Mouse (Mus musculus) G1E (cell line): ENCODE measurements around the gene Dnah8. TPM values are rescaled to one million over a fixed set of nuclear protein-coding genes. Genes with fewer than 3 reads are reported as not detected.

Experiments
- ATAC-seq: 2 replicates; pipeline ENCODE4 v1.8.0; 2016; ENCODE audit warnings: mild to moderate bottlenecking; ENCODE audit not compliant: insufficient number of reproducible peaks, poor library complexity, low FRiP score, severe bottlenecking; ENCODE audit errors: extremely low read depth
- DNase-seq: peaks from one replicate; pipeline ENCODE4 v3.0.0; 2012; ENCODE audit warnings: low spot score
- H3K27me3 ChIP-seq: 2 replicates; pipeline ENCODE4 v1.6.1; 2012; ENCODE audit warnings: mild to moderate bottlenecking, low read length, inconsistent platforms; ENCODE audit not compliant: insufficient read depth
- H3K36me3 ChIP-seq: replicated peaks from 2 replicates; pipeline ENCODE3; 2012; ENCODE audit warnings: mild to moderate bottlenecking, inconsistent platforms
- H3K4me1 ChIP-seq: 2 replicates; pipeline ENCODE4 v1.6.1; 2012; ENCODE audit warnings: low read depth, low read length, inconsistent platforms, mixed read lengths; ENCODE audit not compliant: insufficient read depth
- H3K4me3 ChIP-seq: 2 replicates; pipeline ENCODE4 v1.5.1; 2012; ENCODE audit warnings: low read depth, mild to moderate bottlenecking, inconsistent platforms, low read length, moderate library complexity, mixed read lengths
- H3K9me3 ChIP-seq: replicated peaks from 2 replicates; pipeline ENCODE4 v1.6.1; 2012; ENCODE audit warnings: inconsistent platforms
- CTCF ChIP-seq: IDR thresholded peaks from 2 replicates; pipeline ENCODE4 v1.5.1; 2012; ENCODE audit warnings: low read depth, low read length, inconsistent platforms, mixed read lengths
- GATA1 ChIP-seq: IDR thresholded peaks from 2 replicates; pipeline ENCODE4 v1.6.1; 2012; ENCODE audit warnings: borderline replicate concordance, low read length, inconsistent platforms, mixed read lengths
- GATA2 ChIP-seq: IDR thresholded peaks from 2 replicates; pipeline ENCODE4 v1.6.1; 2012; ENCODE audit warnings: low read depth, low read length, inconsistent platforms, borderline replicate concordance
- POLR2AphosphoS5 ChIP-seq: IDR thresholded peaks from 2 replicates; pipeline ENCODE4 v1.6.1; 2012; ENCODE audit warnings: low read depth, low read length, inconsistent platforms; ENCODE audit not compliant: insufficient replicate concordance
- TAL1 ChIP-seq: conservative IDR thresholded peaks from 2 replicates; pipeline ENCODE4 v1.6.1; 2012; ENCODE audit warnings: low read depth, low read length, inconsistent platforms, mixed read lengths
- polyA plus RNA-seq: library from polyadenylated mRNA; stranded (reverse); fragments of >175 nt; gene quantifications from 2 replicates; pipeline ENCODE4 v1.2.3, GENCODE M21; 2012
- total RNA-seq, 2 experiments: library from RNA; stranded (forward) in 1 of 2; stranded (reverse) in 1 of 2; fragments of 200-1000 nt in 1 of 2; fragments of >200 nt in 1 of 2; fragmentation: Nextera tagmentation in 1 of 2; gene quantifications; 2 replicates each; pipeline ENCODE4 v1.2.3; 2014 to 2017

The Dnah8 gene
- total and polyA plus RNA-seq, 3 experiments, result 3.5 to 49.3 (median 42.5) TPM

- ATAC-seq (no peak), DNase-seq (no peak)
- TF ChIP-seq CTCF (peak; percentile 84), TAL1 (no peak)
- Histone ChIP-seq H3K4me3 (no peak overlapping the region), H3K36me3 (peaks cover 63% of the 10 kb centered on the region), H3K4me1 (no peaks in the 10 kb centered on the region), H3K9me3 (peaks cover 18% of the 10 kb centered on the region), H3K27me3 (no peaks in the 10 kb centered on the region)
Measured at GRCm38 (mm10) chr17:30727788-30728187, 103.6 kb downstream of the Dnah8 start.

GRCm38 (mm10) chr17:30732736-30733135 is 108.6 kb downstream of the Dnah8 start:
- Histone ChIP-seq H3K36me3 (peaks cover 56% of the 10 kb centered on the region), H3K9me3 (peaks cover 35% of the 10 kb centered on the region), H3K4me3 (no peak overlapping the region), H3K4me1 (no peaks in the 10 kb centered on the region), H3K27me3 (no peaks in the 10 kb centered on the region)
- DNase-seq (no peak), ATAC-seq (no peak)
- TF ChIP-seq POLR2AphosphoS5 (no peak), GATA2 (no peak), TAL1 (no peak), GATA1 (no peak), CTCF (no peak)

GRCm38 (mm10) chr17:30734770-30735169 is 110.6 kb downstream of the Dnah8 start:
- Histone ChIP-seq H3K4me3 (no peak overlapping the region), H3K9me3 (peaks cover 34% of the 10 kb centered on the region), H3K36me3 (peaks cover 47% of the 10 kb centered on the region), H3K27me3 (no peaks in the 10 kb centered on the region), H3K4me1 (no peaks in the 10 kb centered on the region)
- ATAC-seq, result no peak
- DNase-seq, result no peak
- TF ChIP-seq GATA2, result no peak
- TF ChIP-seq CTCF, result peak; percentile 44; the same call in 1 of the 2 replicates

DNA sequence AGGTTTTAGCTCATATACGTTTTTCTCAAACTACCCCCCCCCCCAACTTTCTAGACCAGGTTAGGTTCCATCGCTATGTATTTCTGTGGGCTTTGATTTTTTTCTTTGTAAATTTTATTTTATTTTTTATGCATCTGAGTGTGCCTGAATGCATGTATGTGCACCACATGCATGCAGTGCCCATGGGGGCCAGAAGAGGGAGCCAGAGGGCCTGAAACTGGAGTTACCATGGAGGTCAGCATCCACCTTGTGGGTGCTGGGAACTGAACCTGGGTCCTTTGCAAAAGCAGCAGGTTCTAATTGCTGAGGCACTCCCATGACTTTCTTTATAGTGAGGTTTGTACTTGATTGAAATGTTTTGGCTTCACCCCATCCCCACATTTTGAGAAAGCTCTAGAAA is 111.3 kb downstream of the Dnah8 start:
- ATAC-seq (no peak), DNase-seq (no peak)
- TF ChIP-seq TAL1 (no peak), POLR2AphosphoS5 (no peak), CTCF (no peak), GATA1 (no peak), GATA2 (no peak)
- Histone ChIP-seq H3K4me1 (no peaks in the 10 kb centered on the region), H3K4me3 (no peak overlapping the region), H3K9me3 (peaks cover 38% of the 10 kb centered on the region), H3K36me3 (peaks cover 52% of the 10 kb centered on the region), H3K27me3 (no peaks in the 10 kb centered on the region)

DNA sequence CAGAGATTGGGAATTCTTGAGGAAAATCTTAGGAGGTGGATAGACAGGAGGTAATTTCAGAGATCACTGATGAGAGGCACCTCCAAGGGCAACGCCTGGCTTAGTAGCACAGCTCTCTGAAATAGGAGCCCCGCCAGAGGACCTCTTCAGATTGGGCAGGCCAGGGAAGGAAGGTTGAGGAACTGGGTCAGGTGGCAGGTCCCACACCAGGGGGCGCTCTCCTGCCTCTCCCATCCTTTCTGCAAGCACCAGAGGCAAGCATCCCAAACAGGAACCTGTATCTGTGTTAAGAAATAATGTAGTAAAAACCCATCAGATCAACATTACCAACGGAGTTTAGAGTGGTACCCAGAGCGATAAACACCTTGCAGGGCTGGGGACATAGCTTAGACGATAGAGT is 113.6 kb downstream of the Dnah8 start:
- Histone ChIP-seq H3K4me1 (no peaks in the 10 kb centered on the region), H3K9me3 (peaks cover 35% of the 10 kb centered on the region), H3K36me3 (peaks cover 52% of the 10 kb centered on the region), H3K4me3 (no peak overlapping the region), H3K27me3 (no peaks in the 10 kb centered on the region)
- DNase-seq, result peak; percentile 29
- TF ChIP-seq POLR2AphosphoS5 (no peak), CTCF (peak; percentile 50), TAL1 (no peak), GATA1 (no peak), GATA2 (no peak)
- ATAC-seq, result no peak

- Histone ChIP-seq H3K4me1 (no peaks in the 10 kb centered on the region), H3K9me3 (peaks cover 41% of the 10 kb centered on the region), H3K4me3 (no peak overlapping the region), H3K27me3 (no peaks in the 10 kb centered on the region), H3K36me3 (peaks cover 56% of the 10 kb centered on the region)
- TF ChIP-seq POLR2AphosphoS5, result no peak
- no peak for TF ChIP-seq CTCF
- DNase-seq (no peak), ATAC-seq (no peak)
Measured at GRCm38 (mm10) chr17:30739769-30740168, 115.6 kb downstream of the Dnah8 start.

GRCm38 (mm10) chr17:30743947-30744346 is 119.8 kb downstream of the Dnah8 start:
- TF ChIP-seq CTCF, result 0 out of 2 replicates have a peak, but pooled peaks have one; percentile 5
- no peak for TF ChIP-seq GATA2
- no peaks in the 10 kb centered on the region for H3K27me3 ChIP-seq
- H3K4me3 ChIP-seq, result no peak overlapping the region
- H3K9me3 ChIP-seq, result peaks cover 51% of the 10 kb centered on the region
- peaks cover 72% of the 10 kb centered on the region for H3K36me3 ChIP-seq
- DNase-seq (no peak), ATAC-seq (no peak)
- no peaks in the 10 kb centered on the region for H3K4me1 ChIP-seq
